Mouse (Mus musculus) c-Kit-negative CD71-positive TER-119-positive erythroid progenitor cells, embryonic 14.5 days (primary cell): ENCODE data around the gene Coro6.

Source experiments
- DNase-seq: peaks from one replicate; pipeline ENCODE4 v3.0.0-alpha.2; 2013; ENCODE audit warnings: low read depth, low spot score

Coro6 gene

DNA sequence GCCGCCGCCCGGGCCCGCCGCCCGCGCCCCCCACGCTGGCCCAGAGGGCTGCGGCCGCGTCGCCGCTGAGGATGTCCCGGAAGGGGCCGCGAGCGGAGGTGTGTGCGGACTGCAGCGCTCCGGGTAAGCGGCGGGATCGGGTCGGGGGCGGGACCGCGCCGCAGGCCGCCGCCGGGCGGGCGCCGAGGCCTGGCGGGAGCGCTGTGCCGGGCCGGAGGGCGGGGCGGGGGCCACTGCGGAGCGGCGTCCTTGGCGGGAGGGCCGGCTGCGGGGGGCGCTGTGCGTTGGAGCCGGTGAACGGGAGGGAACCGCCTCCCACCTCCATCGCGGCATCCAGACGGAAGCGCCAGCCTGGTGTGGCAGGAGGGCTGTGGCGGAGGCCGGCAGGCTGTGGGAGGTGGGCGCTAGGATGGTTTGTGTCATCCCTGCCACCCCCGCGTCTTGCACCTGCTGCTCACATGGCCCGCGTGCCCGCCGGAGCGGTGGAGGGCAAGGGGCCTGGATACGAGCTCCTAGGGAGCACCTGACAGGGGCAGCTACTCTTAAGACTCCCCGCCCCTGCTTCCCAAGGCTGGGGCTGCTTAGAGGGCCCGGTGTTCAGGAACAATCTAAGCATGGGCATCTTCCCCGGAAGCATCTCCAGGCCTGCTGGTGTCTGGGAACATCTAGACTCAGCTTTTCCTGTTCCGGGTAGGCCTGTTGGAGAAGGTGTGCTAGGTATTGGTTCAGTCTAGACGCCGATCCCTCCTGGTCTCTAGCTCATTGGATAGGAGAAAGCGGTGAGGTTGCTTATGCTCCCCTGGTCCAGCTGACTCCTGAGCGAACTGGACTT is 31.5 kb downstream of the Coro6 start, which contains the start of gene Git1:
Git1 (plus strand) TSS at position 51 of the 832 bp plus-strand sequence.
- no peak for DNase-seq

DNA sequence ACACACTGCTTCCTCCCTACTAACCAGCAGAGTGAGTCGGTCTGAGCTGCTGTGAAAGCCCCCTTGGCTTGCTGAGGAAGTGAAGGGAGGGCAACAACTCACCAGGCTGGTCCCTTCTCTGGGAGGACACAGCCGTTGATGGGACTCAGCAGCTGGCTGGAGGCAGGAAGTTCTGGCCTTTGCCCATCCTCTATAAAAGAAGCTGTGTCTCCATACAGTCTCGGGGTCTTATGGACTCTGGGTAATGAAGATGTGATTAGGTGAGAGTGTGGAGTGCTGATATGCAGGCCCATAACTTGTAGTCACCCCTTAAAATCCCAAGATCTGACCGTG is 32.1 kb downstream of the Coro6 start:
- DNase-seq = no peak

DNA sequence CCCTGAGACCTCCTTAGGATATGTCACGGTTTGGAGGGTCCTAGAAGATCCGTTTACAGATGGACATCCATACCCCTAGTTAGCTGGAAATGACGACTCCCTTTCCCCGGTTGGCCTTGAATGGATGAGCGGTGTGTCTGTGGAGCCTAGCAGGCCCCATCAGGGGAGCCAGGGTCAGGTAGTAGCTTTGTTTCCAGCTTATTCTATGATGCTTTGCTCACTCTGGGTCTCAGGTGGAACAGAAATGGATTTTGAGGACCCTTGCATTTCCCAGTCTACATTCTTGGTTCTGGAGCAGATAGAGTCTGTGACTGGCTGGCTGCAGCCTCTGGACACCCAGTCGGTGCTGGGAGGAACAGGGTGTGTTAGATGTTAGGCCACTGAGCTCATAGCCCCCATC is 32.6 kb downstream of the Coro6 start:
- DNase-seq = no peak

DNA sequence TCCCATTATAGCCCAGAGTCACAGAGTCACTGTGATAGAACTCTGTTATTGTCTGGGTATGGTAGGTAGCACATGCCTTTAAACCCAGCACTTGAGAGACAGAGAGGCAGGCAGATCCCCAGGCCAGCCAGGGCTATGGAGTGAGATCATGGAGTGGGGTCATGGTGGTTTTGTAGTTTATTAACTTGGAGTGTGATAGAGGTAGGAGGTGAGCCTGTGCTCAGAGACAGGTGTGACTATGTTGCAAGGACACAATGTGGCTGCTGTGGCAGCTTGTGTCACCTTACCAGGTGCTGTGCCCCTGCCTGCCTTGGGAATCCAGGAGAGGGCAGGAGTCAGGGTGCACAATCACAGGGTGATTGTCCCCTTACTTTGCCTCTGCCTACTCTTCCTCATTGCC is 33.3 kb downstream of the Coro6 start:
- no peak for DNase-seq

DNA sequence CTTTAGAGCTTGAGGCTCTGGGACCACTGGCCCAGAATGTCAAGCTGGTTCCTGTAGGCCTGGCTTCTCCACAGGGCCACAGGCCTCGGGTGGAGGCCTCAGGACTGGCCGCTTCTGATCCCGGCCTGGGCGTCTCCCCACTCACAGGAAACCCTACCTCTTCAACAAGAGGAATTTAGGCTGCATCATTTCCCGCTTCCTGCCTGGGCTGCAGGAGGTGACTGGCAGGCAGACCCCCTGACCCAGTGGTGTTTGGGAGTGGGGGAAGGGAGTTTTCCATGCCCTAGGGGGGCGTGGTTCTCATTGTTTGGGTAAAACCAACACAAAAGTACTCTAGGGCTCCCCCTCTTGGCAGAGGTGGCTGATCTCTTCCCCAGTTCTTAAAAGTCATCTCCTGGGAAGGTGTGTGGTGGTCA is 35.1 kb downstream of the Coro6 start:
- no peak for DNase-seq

DNA sequence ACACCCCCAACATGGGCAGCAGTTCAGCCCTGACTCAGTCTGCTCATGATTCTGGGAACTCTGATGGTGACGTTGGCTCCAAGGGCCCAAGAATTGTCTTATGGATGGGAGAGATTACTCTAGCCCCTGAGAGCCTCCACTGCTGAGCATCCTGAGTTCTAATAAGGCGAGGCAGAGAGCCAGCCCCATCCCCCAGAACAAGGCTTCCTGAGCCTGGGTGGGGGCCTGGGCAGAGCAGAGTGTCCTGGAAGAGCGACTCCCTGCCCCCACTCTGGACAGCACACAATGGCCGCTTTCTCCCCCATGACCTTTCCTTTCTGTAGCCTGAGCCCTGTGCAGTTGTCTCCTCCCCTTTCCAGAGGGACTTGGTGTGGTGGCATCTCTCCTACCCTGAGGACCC is 35.6 kb downstream of the Coro6 start:
- DNase-seq = no peak

DNA sequence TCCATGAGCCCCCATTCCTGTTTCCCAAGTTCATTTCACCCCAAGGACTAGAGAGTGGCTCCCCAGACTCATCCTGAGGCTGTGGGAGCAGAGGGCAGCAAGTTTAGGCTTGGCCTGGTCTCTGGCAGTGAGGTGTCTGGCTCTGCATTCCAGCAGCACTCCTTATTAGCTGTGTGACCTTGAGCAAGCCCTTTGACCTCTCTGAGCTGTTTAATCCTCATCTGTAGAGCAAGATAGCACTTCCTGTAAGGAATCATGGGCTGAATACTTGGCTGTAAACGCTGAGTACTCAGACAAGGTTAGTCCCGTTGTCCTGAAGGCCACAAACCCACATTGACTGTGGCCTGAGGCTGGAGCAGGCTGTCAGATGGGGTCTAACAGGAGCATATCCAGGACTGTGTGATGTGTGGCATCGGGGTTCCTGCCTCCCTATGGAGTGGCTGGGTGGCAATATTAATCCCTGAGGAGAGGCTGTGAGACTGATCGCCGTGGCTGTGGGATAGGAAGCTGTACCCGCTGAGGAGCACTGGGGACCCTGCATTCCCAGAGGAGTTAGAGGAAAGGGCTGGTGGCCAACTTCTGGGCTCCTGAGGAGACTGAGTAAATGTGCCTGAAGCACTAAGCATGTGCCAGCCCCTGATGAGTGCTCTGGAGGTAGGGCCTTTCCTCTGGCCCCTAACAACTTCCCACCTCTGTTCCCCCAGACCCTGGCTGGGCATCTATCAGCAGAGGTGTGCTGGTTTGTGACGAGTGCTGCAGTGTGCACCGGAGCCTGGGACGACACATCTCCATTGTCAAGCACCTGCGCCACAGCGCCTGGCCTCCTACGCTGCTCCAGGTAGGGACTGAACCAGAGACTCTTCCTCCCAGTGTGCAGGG is 36.3 kb downstream of the Coro6 start:
- DNase-seq = no peak

DNA sequence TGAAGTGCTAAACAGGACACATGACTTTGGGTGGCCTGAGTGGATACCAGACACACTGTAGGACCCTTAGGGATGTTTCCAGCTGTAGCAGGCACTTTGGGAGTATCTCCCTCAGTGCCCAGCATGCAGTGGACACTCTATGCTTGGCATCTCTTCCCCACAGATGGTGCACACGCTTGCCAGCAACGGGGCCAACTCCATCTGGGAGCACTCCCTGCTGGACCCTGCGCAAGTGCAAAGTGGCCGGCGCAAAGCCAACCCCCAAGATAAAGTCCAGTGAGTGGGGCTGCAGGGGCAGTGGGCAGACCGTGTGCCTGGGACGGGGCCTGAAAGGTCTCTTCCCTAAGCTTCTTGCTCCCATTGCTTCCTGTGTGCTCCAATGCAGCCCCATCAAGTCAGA is 37.1 kb downstream of the Coro6 start:
- no peak for DNase-seq

DNA sequence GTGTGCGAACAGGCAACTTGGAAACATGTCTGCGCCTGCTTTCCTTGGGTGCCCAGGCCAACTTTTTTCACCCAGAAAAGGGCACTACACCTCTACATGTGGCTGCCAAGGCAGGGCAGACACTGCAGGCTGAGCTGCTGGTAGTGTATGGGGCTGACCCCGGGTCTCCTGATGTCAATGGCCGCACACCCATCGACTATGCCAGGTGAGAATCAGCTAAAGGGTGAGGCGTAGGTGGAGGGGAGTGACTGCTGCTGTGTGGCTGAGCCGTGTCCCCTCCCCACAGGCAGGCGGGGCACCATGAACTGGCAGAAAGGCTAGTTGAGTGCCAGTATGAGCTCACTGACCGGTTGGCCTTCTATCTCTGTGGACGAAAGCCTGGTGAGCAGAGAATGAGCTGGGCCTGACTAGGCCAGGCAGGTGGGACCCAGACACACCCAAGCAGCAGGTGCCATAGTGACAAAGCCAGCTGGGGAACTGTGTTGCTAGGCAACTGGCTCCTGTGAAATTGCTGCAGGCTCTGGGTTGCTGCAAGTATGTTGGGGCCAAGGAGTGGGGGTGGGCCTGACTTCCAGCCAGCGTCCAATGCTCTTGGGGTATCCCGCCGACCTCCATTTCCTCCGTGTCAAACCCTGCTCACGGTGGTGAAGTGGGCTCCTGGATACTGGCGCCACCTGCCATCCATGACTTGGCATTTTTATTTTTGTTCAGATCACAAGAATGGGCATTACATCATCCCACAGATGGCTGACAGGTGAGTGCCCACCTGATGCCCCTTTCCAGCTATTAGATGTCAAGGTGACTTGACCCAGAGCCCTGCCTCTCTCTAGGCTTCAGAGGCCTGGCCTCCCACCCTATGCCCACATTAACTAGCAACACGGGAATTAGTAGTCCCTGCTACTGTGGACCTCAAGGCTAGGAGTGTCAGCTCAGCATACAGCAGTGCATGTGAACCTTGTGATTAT is 38.4 kb downstream of the Coro6 start:
- DNase-seq = no peak

DNA sequence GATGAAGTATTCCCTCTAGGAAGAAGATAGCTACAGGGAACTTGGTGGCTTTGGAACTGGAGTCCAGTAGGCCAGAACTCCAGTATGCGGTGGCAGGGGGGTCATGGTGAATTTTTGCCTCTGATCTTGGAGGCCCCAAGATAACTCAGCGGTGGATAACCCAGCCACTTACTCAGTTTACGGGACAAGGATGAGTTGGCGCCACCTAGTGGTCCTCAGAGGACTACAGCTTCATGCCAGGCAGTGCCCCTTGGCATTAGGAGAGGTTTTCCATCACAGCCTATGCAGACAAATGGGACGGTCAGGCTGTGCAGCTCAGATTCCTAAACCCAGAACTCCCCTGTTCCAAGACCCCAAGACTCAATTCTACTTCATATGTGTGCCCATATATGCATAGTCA is 39.2 kb downstream of the Coro6 start:
- DNase-seq = peak; percentile 68

DNA sequence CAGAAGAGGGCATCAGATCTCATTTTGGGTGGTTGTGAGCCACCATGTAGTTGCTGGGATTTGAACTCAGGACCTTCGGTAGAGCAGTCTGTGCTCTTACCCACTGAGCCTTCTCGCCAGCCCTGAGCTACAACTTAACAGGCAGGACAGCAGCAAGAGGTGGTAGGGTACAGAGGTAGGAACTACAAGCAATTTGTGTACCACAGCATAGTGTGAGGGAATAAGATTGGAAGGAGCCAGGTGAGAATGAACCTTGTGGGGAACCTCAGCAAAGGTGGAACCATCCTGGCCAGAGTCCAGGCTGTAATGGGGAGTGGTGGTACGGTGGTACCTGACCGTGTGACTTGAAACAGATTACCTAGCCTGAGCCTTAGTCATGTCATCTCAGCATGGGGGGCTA is 39.8 kb downstream of the Coro6 start:
- DNase-seq = no peak

DNA sequence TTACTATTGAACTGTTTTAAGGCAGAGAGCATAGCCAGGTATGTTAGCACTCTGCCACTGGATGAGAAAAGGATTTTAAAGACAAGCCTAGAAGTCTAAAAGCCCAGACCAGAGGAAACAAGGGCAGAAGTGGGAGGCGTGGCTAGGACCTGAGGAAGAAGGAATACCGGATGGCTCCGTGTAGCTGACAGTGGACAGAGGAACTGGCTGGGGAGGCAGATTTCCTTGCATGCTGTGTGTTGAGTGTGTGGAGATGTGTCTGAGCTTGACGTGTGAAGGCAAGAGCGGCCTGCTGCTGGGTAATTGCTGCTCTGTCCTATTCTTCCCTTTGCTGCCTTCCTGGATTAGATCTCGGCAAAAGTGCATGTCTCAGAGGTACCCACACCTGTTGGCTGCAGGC is 40.3 kb downstream of the Coro6 start:
- no peak for DNase-seq

DNA sequence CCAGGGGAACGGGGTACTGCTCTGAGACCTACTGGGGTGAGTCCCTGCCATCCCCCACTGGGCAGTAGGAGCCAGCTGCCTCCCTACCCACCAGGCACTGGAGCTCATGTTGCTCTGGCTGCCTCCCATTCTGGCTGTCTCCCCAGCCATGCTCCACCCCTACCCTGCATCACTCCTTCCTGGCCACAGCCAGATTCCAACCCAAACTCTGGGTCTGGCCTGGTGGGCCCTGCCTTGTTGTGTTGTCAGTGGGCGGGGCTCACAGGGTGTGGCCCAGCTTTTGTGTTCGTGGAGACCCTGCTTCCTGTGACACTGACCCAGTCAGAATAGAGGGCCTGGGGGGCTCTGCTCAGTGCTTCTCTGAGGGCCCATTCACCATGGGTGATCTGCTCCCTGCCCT is 41.3 kb downstream of the Coro6 start:
- no peak for DNase-seq

DNA sequence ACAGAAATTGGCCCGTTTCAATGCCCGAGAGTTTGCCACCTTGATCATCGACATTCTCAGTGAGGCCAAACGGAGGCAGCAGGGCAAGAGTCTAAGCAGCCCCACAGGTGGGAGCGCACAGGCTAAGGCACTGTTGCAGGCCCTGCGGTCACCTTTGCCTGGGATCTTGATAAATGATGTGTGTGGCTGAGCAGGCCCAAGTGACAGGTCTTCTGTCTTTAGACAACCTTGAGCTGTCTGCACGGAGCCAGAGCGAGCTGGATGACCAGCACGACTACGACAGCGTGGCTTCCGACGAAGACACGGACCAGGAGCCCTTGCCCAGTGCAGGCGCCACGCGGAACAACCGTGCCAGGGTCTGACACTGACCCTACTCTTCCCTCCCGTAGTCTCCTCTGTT is 42.2 kb downstream of the Coro6 start:
- no peak for DNase-seq

DNA sequence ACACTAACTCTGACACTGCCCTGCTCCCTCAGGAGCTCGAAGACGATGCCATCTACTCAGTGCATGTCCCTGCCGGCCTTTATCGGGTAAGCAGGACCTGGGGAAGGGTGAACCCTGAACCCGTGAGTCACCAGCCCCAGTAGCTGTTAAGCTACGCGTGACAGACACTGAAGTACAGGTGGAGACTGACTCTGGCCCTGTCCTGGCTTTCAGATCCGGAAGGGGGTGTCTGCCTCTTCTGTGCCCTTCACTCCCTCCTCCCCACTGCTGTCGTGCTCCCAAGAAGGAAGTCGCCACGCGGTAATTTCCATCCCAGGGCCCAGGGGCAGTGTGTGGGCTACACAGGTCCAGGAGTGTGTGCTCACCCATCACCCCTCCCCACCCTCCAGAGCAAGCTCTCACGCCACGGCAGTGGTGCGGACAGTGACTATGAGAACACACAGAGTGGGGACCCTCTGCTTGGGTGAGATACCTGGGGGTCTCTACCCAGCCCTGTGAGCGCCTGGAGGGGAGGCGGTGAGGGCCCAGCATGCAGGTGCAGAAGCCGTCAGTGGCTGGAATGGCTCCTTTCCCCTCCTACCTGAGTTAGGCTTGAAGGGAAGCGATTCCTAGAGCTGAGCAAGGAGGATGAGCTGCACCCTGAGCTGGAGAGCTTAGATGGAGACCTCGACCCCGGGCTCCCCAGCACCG is 43.2 kb downstream of the Coro6 start:
- DNase-seq = no peak

DNA sequence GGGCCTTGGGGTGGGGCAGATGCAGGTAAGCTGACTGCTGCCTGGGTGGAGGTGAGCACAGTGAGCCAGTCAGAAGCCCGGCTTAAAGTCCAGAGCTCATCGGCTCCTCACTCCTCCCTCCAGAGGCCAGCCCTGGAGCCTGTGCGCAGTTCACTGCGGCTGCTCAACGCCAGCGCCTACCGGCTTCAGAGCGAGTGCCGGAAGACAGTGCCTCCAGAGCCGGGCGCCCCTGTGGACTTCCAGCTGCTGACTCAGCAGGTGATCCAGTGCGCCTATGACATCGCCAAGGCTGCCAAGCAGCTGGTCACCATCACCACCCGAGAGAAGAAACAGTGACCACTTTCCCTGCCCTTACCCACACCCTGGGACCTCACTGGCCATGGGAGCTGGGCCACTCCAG is 44.1 kb downstream of the Coro6 start:
- no peak for DNase-seq

DNA sequence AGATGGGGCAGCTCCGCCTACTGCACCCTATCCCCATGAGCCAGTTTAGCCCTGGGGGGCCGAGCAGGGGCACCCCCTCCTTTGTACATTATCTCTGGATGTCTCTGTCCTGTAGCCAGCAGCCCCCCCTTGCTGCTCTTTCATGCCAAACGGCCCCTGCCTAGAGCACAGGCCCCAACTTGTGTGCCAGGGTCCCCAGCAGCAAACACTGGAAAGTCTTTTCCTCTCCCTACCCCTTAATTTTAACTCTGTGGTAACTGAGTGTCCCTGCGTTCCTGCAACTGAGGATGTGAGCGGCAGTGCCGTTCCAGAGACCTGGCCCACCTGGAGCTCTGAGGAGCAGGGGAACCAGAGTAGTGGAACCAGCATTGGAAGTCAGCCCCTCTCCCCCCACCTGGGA is 44.7 kb downstream of the Coro6 start:
- no peak for DNase-seq

DNA sequence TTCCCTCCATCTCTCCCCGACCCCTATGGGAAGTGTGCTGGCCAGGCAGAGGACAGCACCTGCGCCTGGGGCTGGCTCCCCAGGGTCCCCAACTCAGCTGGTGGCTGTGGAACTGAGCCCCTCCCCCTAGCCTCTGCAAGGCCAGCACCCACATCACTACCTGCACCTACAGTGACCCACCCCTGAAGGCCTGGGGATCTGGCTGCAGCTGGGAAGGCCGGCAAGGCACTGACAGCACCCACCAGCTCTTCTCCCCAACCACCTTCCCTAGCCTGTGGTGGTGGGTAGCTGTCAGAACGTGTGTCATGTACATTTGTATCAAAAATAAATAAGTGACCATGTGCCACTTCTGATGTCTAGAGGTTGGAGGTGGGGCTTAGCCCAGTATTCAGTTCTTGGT is 45.2 kb downstream of the Coro6 start:
- no peak for DNase-seq

DNA sequence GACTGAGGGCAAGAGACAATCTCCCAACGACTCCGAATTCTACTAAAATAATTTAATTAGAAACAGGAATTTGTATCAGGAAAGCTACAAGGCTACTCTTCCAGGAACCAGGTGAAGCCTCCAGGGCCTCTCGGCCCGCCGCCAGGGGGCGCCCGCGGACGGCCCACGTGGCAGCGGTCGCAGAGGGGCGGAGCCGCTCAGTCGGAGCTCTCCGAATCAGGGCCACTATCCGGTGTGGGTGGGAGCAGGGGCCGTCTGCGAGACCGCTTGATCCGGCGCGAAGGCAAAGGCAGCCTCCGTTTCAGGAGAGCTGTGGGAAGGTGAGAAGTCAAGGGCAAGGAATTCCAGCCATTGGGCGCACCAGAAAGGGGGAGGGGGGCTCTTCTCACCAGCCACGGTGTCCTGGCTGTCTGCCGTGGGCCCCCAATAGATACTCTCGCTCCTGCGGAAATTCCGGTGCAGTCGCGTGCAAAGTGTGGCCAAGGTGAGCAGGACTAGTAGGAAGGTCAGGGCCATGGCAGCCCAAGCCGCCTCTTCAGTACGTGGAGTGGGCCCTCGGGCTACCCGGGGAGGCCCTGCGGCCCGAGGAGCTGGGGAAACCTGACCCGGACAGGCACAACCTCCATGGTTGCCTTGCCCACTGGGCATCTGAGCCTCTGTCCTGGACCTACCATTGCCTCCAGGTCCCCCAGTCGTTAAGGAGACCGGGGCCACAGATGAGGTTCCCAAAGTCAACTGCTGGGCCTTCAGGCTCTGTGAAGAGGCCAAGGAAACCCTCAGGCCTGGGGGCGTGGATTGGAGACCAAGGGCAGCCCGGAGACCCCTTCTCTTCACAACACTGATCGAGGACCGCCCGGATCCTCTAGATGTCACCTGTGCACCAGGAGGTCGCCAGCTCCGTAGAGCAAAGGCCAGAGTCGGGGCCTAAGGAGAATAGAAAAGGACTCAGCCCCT is 46.1 kb downstream of the Coro6 start:
- peak; percentile 77 for DNase-seq

DNA sequence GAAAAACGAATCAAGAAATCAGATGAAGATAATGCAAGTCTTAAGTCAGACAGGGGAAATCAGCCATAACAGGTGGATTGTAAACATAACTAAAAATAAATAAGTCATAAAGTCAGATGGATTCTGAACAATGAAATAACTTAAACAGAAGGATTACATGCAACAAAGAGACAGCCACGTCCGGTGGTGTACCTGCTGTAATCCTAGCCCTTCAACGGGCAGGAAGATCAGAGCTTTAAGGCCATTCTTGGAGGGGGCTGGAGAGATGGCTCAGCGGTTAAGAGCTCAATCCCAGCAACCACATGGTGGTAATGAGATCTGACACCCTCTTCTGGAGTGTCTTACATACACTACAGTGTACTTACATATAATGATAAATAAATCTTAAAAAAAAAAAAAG is 49.1 kb downstream of the Coro6 start:
- no peak for DNase-seq
